Mouse (Mus musculus): ENCODE results near the gene Aak1. TPM values are rescaled to one million over a fixed set of nuclear protein-coding genes. Genes with fewer than 3 reads are reported as not detected.
A peak's percentile ranks its signal among the peaks of the same experiment; 100 is the strongest.

The Aak1 gene
- polyA plus RNA-seq, 1 experiment from 2014 or later, result 23.3 TPM

- peaks cover 0 to 11% of the 10 kb centered on the region in 2 experiments; a peak in 2 of 4 replicates for H3K4me1 ChIP-seq (ENCODE audit: control insufficient read depth in 2 of 2, insufficient read depth in 2 of 2, low read length in 2 of 2)
- H3K9me3 ChIP-seq (ENCODE audit: control insufficient read depth, low read length), result no peaks in the 10 kb centered on the region
Observed at GRCm38 (mm10) chr6:87001995-87002394, 152.7 kb downstream of the Aak1 start.

GRCm38 (mm10) chr6:87002521-87003055 lies 153.3 kb downstream of the Aak1 start:
- 0 out of 2 replicates have a peak, but pooled peaks have one; percentile 57 for ATAC-seq (ENCODE audit: insufficient number of reproducible peaks, insufficient read depth, low FRiP score, low read depth)
- Histone ChIP-seq H3K4me2 (ENCODE audit: low read length) (0 out of 2 replicates have a peak overlapping the region, but pooled peaks have one; percentile 7), H3K4me3 (ENCODE audit: control insufficient read depth in 1 of 2, insufficient read depth in 1 of 2, low read depth in 1 of 2, low read length in 2 of 2) (no peak overlapping the region), H3K36me3 (ENCODE audit: control insufficient read depth, insufficient read depth, low read length) (peaks cover 20% of the 10 kb centered on the region), H3K9ac (ENCODE audit: low read length) (0 out of 2 replicates have a peak overlapping the region, but pooled peaks have one; percentile 8), H3K27me3 (ENCODE audit: control insufficient read depth, insufficient read depth, low read length) (no peaks in the 10 kb centered on the region), H3K9me3 (ENCODE audit: control insufficient read depth, low read length) (no peaks in the 10 kb centered on the region), H3K4me1 (ENCODE audit: control insufficient read depth in 2 of 2, insufficient read depth in 2 of 2, low read length in 2 of 2) (peaks cover 0 to 11% of the 10 kb centered on the region in 2 experiments; a peak in 2 of 4 replicates), H3K27ac (replicated peaks in 1 of 2; ENCODE audit: control insufficient read depth in 1 of 2, insufficient read depth in 1 of 2, low read depth in 2 of 2, low read length in 2 of 2) (peak overlapping the region; percentile 50 to 66; a peak in 2 of 4 replicates)
- 45% methylated on average over 8 of the region's 8 CpGs for WGBS

More at GRCm38 (mm10) chr6:87001995-87002394, 152.7 kb downstream of the Aak1 start:
- Histone ChIP-seq H3K4me3 (ENCODE audit: control insufficient read depth in 1 of 2, insufficient read depth in 1 of 2, low read depth in 1 of 2, low read length in 2 of 2) (no peak overlapping the region), H3K27ac (replicated peaks in 1 of 2; ENCODE audit: control insufficient read depth in 1 of 2, insufficient read depth in 1 of 2, low read depth in 2 of 2, low read length in 2 of 2) (peak overlapping the region; percentile 50 to 66; a peak in 1 of 4 replicates), H3K36me3 (ENCODE audit: control insufficient read depth, insufficient read depth, low read length) (peaks cover 25% of the 10 kb centered on the region), H3K27me3 (ENCODE audit: control insufficient read depth, insufficient read depth, low read length) (no peaks in the 10 kb centered on the region), H3K9ac (ENCODE audit: low read length) (no peak overlapping the region), H3K4me2 (ENCODE audit: low read length) (no peak overlapping the region)
- ATAC-seq (ENCODE audit: insufficient number of reproducible peaks, insufficient read depth, low FRiP score, low read depth), result no peak
- WGBS, result 91% methylated on average over 6 of the region's 6 CpGs

- no peaks in the 10 kb centered on the region for H3K27me3 ChIP-seq (ENCODE audit: control insufficient read depth, insufficient read depth, low read length)
- H3K4me1 ChIP-seq (ENCODE audit: control insufficient read depth in 2 of 2, insufficient read depth in 2 of 2, low read length in 2 of 2), result peaks cover 0 to 11% of the 10 kb centered on the region in 2 experiments; a peak in 3 of 4 replicates
- H3K4me2 ChIP-seq (ENCODE audit: low read length), result no peak overlapping the region
- no peak for ATAC-seq (ENCODE audit: insufficient number of reproducible peaks, insufficient read depth, low FRiP score, low read depth)
- peaks cover 6% of the 10 kb centered on the region; the same call in 1 of the 2 replicates for H3K36me3 ChIP-seq (ENCODE audit: control insufficient read depth, insufficient read depth, low read length)
- 66% methylated on average over 2 of the region's 2 CpGs for WGBS
- no peak overlapping the region for H3K27ac ChIP-seq (replicated peaks in 1 of 2; ENCODE audit: control insufficient read depth in 1 of 2, insufficient read depth in 1 of 2, low read depth in 2 of 2, low read length in 2 of 2)
- no peak overlapping the region for H3K9ac ChIP-seq (ENCODE audit: low read length)
- no peaks in the 10 kb centered on the region for H3K9me3 ChIP-seq (ENCODE audit: control insufficient read depth, low read length)
- no peak overlapping the region for H3K4me3 ChIP-seq (ENCODE audit: control insufficient read depth in 1 of 2, insufficient read depth in 1 of 2, low read depth in 1 of 2, low read length in 2 of 2)
Observed at GRCm38 (mm10) chr6:87004099-87004498, 154.8 kb downstream of the Aak1 start.

- no peak overlapping the region for H3K4me3 ChIP-seq (ENCODE audit: control insufficient read depth in 1 of 2, insufficient read depth in 1 of 2, low read depth in 1 of 2, low read length in 2 of 2)
- no peaks in the 10 kb centered on the region for H3K9me3 ChIP-seq (ENCODE audit: control insufficient read depth, low read length)
- no peaks in the 10 kb centered on the region for H3K36me3 ChIP-seq (ENCODE audit: control insufficient read depth, insufficient read depth, low read length)
- no peak overlapping the region for H3K4me2 ChIP-seq (ENCODE audit: low read length)
- peaks cover 0 to 15% of the 10 kb centered on the region in 2 experiments; a peak in 3 of 4 replicates for H3K4me1 ChIP-seq (ENCODE audit: control insufficient read depth in 2 of 2, insufficient read depth in 2 of 2, low read length in 2 of 2)
- H3K27me3 ChIP-seq (ENCODE audit: control insufficient read depth, insufficient read depth, low read length), result no peaks in the 10 kb centered on the region
- ATAC-seq (ENCODE audit: insufficient number of reproducible peaks, insufficient read depth, low FRiP score, low read depth), result no peak
- H3K27ac ChIP-seq (replicated peaks in 1 of 2; ENCODE audit: control insufficient read depth in 1 of 2, insufficient read depth in 1 of 2, low read depth in 2 of 2, low read length in 2 of 2), result no peak overlapping the region
- H3K9ac ChIP-seq (ENCODE audit: low read length), result no peak overlapping the region
Observed at GRCm38 (mm10) chr6:87005577-87005976, 156.3 kb downstream of the Aak1 start.

GRCm38 (mm10) chr6:87008887-87009286 lies 159.6 kb downstream of the Aak1 start, which contains the start of gene Nfu1:
Gene Nfu1, plus strand, starts transcription at chr6:87009236.
- H3K9me3 ChIP-seq (ENCODE audit: control insufficient read depth, low read length), result no peaks in the 10 kb centered on the region
- WGBS, result 77% methylated on average over 6 of the region's 6 CpGs
- H3K27me3 ChIP-seq (ENCODE audit: control insufficient read depth, insufficient read depth, low read length), result no peaks in the 10 kb centered on the region
- peak within 1 kb of the TSS; percentile 63 to 93 for H3K4me3 ChIP-seq (ENCODE audit: control insufficient read depth in 1 of 2, insufficient read depth in 1 of 2, low read depth in 1 of 2, low read length in 2 of 2)
- H3K4me1 ChIP-seq (ENCODE audit: control insufficient read depth in 2 of 2, insufficient read depth in 2 of 2, low read length in 2 of 2), result peaks cover 2 to 7% of the 10 kb centered on the region in 2 experiments; a peak in 2 of 4 replicates
- peak within 1 kb of the TSS; percentile 95 for H3K9ac ChIP-seq (ENCODE audit: low read length)
- H3K4me2 ChIP-seq (ENCODE audit: low read length), result peak within 1 kb of the TSS; percentile 74
- peak within 1 kb of the TSS; percentile 75 to 94 for H3K27ac ChIP-seq (replicated peaks in 1 of 2; ENCODE audit: control insufficient read depth in 1 of 2, insufficient read depth in 1 of 2, low read depth in 2 of 2, low read length in 2 of 2)
- peaks cover 15% of the 10 kb centered on the region for H3K36me3 ChIP-seq (ENCODE audit: control insufficient read depth, insufficient read depth, low read length)
- ATAC-seq (ENCODE audit: insufficient number of reproducible peaks, insufficient read depth, low FRiP score, low read depth), result no peak

- no peaks in the 10 kb centered on the region for H3K27me3 ChIP-seq (ENCODE audit: control insufficient read depth, insufficient read depth, low read length)
- 0% methylated on average over 35 of the region's 36 CpGs for WGBS
- H3K4me3 ChIP-seq (ENCODE audit: control insufficient read depth in 1 of 2, insufficient read depth in 1 of 2, low read depth in 1 of 2, low read length in 2 of 2), result peak overlapping the region; percentile 63 to 93
- peaks cover 2 to 7% of the 10 kb centered on the region in 2 experiments; a peak in 2 of 4 replicates for H3K4me1 ChIP-seq (ENCODE audit: control insufficient read depth in 2 of 2, insufficient read depth in 2 of 2, low read length in 2 of 2)
- peaks cover 20% of the 10 kb centered on the region for H3K36me3 ChIP-seq (ENCODE audit: control insufficient read depth, insufficient read depth, low read length)
- H3K27ac ChIP-seq (replicated peaks in 1 of 2; ENCODE audit: control insufficient read depth in 1 of 2, insufficient read depth in 1 of 2, low read depth in 2 of 2, low read length in 2 of 2), result peak overlapping the region; percentile 75 to 94
- no peaks in the 10 kb centered on the region for H3K9me3 ChIP-seq (ENCODE audit: control insufficient read depth, low read length)
- peak; percentile 89 for ATAC-seq (ENCODE audit: insufficient number of reproducible peaks, insufficient read depth, low FRiP score, low read depth)
- peak overlapping the region; percentile 74 for H3K4me2 ChIP-seq (ENCODE audit: low read length)
- H3K9ac ChIP-seq (ENCODE audit: low read length), result peak overlapping the region; percentile 95
Observed at GRCm38 (mm10) chr6:87009692-87010328, 160.5 kb downstream of the Aak1 start.

- no peak for ATAC-seq (ENCODE audit: insufficient number of reproducible peaks, insufficient read depth, low FRiP score, low read depth)
- H3K27ac ChIP-seq (replicated peaks in 1 of 2; ENCODE audit: control insufficient read depth in 1 of 2, insufficient read depth in 1 of 2, low read depth in 2 of 2, low read length in 2 of 2), result no peak overlapping the region
- H3K9ac ChIP-seq (ENCODE audit: low read length), result no peak overlapping the region
- 0 out of 2 replicates have a peak, but pooled peaks cover 6% of the 10 kb centered on the region for H3K9me3 ChIP-seq (ENCODE audit: control insufficient read depth, low read length)
- peaks cover 85% of the 10 kb centered on the region for H3K36me3 ChIP-seq (ENCODE audit: control insufficient read depth, insufficient read depth, low read length)
- H3K4me2 ChIP-seq (ENCODE audit: low read length), result no peak overlapping the region
- no peaks in the 10 kb centered on the region for H3K4me1 ChIP-seq (ENCODE audit: control insufficient read depth in 2 of 2, insufficient read depth in 2 of 2, low read length in 2 of 2)
- 60% methylated on average over 4 of the region's 4 CpGs for WGBS
- H3K4me3 ChIP-seq (ENCODE audit: control insufficient read depth in 1 of 2, insufficient read depth in 1 of 2, low read depth in 1 of 2, low read length in 2 of 2), result no peak overlapping the region
- H3K27me3 ChIP-seq (ENCODE audit: control insufficient read depth, insufficient read depth, low read length), result no peaks in the 10 kb centered on the region
Observed at GRCm38 (mm10) chr6:87016916-87017315, 167.6 kb downstream of the Aak1 start.

Data from heart, embryonic 14.5 days (tissue).